Mouse (Mus musculus): ENCODE data around the gene Ndufa5.
A peak's percentile ranks its signal among the peaks of the same experiment; 100 is the strongest.

Ndufa5 gene

DNA sequence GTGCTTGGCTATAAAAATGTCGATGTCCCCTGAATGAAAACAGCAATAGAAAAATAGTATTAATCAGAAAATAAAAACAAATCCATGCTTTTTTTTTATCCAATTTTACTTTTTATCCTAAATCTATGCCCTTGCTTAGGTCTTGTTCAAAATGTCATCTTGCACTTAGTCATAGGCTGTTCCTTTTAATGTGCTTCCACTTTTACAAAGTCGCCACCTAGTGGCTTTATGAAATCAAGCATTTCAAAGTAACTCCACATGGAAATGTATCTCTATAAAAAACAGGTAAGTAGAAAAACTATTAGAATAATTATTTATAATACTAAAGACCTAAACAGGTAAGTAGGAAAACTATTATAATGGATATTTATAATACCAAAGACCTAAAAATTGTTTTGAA, 11.6 kb downstream of the Ndufa5 start:
- peak; percentile 24 for DNase-seq

DNA sequence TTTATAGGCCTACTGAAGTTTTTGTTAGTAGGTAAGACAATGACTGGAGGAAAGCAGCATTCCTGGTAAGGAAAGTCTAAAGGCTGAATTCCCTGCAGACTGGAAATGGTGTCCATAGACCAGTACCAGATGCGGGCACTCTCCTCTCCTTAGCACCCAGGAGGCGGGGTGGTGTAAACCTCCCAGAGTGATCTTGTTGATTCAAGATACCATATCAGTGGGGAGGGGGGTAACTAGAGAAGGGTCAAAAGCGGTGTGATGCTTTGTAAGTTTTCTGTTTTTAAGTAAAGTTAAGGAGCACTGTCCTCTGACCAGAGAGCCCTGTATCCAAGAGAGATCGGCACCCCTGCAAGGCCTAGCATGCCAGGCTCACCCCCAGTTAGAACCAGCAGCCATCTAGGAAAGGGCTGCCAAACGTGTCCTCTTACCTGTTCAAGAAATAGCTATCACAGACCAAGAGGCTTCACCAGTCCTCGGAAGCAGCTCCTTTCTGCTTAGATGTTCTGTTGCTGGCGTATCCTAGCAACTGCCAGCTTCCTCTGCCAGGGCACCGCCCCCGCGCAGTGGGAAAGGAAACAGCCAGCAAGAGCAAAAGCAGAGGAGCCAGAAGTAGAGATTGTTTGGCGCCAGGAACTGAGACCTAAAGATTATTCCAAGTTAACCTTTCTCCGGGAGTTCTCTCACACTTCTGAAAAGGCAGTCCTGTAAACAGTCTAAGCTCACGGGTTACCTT, 13.1 kb downstream of the Ndufa5 start, which contains the start of gene Iqub:
Gene Iqub (minus strand): TSS at position 516 of the 733 bp plus-strand sequence.
- DNase-seq: peak; percentile 79

DNA sequence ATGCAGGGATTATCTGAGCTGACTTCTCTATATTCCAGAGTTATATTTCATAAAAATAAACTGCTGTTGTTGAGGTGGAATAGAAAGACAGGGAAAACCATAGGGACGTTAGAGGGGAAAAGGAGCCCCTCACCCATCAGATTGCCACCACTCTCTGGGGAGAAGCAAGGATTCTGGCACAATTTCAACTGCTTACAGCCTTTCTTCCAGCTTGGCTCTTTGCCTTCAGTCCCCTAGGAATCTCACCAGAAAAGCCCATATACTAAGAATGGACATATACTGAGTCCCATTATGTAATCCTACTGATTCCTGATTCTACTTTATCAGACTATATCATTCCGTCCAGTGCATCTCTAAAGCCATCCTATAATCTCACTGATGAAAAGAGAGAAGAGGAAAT, 23.7 kb downstream of the Ndufa5 start:
- no peak for DNase-seq

DNA sequence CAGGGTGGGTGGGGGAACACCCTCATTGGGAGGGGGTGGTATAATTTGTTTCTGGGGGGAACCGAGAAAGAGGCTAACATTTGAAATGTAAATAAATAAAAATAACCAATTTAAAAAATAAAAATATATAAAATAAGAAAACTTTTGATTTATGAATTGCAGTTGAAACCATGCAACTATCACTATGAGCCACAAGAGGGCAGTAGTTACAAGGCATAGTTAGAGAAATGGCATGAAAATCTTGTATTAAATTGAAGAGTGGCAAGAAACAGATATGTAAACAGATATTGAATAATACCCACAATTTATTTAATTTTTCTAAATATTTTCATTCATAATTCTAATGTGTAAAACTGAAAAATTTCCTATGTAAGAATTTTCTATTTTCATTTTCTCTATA, 37.5 kb downstream of the Ndufa5 start:
- no peak for DNase-seq

DNA sequence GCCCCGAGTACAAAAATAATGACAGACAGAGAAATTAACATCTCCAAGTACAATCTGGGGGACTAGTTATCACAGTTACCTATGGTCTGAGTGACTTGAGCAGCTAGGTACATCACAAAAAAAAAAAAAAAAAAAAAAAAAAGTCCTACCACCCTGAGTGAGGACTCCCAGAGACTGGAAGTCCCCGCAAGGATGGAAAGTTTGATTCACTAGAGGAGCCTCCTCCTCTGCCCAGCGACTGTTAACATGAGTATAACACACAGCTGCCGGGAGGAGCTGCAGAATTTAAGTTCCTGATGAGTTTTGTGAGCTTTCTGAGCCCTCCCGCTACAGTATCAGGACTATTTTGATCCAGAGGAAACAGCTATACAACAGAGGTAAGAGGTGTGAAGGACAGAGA, 41.3 kb downstream of the Ndufa5 start:
- no peak for DNase-seq

DNA sequence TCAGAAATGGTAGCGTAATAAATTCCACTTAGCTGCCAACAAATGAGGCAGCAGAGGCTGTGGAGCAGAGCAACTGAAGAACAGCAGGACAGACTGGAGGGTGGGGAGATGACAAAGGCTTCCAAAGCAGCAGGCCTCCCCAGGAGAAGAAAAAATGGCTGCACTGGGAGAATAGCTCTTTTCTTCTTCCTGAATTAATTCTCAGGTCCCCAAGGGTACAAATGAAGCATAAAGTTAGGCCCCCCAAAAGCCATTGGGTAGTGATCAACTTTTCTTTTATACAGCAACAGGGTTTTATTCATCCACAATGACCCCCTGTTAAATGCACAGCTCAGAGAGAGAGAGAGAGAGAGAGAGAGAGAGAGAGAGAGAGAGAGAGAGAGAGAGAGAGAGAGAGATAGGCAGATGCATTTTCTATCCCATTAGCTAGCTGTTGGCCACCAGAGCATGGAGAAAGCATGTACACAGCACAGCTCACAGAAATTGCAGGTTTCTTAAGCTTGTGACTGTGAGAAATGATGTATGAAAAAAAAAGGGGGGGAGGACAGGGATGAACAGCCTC, 57.2 kb downstream of the Ndufa5 start:
- DNase-seq: no peak

DNA sequence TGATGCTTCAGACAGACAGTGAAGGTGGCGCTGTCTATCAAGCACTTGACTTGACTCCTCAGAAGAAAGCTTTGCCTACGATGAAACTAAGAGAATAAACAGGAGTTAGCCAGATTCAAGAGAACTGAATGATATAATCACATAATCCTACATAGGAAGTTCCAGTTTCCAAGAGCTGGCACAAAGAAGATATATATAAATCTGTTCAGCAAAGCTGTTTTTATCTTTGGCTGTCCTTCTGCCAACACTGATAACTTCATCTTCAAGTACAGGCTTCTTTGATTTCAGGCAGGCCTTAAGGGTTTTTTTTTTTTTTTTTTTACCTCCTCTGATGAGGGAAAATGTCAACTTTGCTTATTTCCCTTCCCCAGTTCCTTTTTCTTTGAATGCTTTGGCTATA, 57.7 kb downstream of the Ndufa5 start:
- no peak for DNase-seq

Measured in lung, postnatal 10 days (tissue).